Mouse (Mus musculus): ENCODE measurements around the gene Ccs.

GRCm38 (mm10) chr19:4803283-4803682 is 35.8 kb downstream of the Ccs start:
- TF ChIP-seq CTCF (IDR thresholded peaks at IDR 0.05; ENCODE audit: low read depth, low read length) = no peak
- no peak for TF ChIP-seq GATA1 (IDR thresholded peaks at IDR 0.05; ENCODE audit: borderline replicate concordance, low read length)
- no peak for TF ChIP-seq TAL1 (conservative IDR thresholded peaks at IDR 0.05; ENCODE audit: low read depth, low read length)
- no peak for TF ChIP-seq GATA2 (IDR thresholded peaks at IDR 0.05; ENCODE audit: borderline replicate concordance, low read depth, low read length)
